Mouse (Mus musculus) G1E (cell line): Measurements from ENCODE around the gene Tinagl1.

Experiments
- CTCF ChIP-seq: IDR thresholded peaks from 2 replicates; pipeline ENCODE4 v1.5.1; 2012; ENCODE audit warnings: low read depth, low read length, inconsistent platforms, mixed read lengths
- GATA1 ChIP-seq: IDR thresholded peaks from 2 replicates; pipeline ENCODE4 v1.6.1; 2012; ENCODE audit warnings: borderline replicate concordance, low read length, inconsistent platforms, mixed read lengths
- POLR2AphosphoS5 ChIP-seq: IDR thresholded peaks from 2 replicates; pipeline ENCODE4 v1.6.1; 2012; ENCODE audit warnings: low read depth, low read length, inconsistent platforms; ENCODE audit not compliant: insufficient replicate concordance

GRCm38 (mm10) chr4:130169411-130169971, 5.4 kb downstream of the Tinagl1 start:
- TF ChIP-seq CTCF (no peak), GATA1 (no peak), POLR2AphosphoS5 (no peak)
